Mouse (Mus musculus) naive thymus-derived CD4-positive, alpha-beta T cell, adult 2 months (primary cell): ENCODE measurements at regions not wholly inside any gene's neighbourhood (a gene's known extent, or its start where the extent isn't known, plus 50 kb on each side); places are given as distances from the start of the nearest gene placed in this dataset.

Experiments
- DNase-seq: peaks from one replicate; pipeline ENCODE4 v3.0.0-alpha.2; 2011; ENCODE audit warnings: low read depth

DNA sequence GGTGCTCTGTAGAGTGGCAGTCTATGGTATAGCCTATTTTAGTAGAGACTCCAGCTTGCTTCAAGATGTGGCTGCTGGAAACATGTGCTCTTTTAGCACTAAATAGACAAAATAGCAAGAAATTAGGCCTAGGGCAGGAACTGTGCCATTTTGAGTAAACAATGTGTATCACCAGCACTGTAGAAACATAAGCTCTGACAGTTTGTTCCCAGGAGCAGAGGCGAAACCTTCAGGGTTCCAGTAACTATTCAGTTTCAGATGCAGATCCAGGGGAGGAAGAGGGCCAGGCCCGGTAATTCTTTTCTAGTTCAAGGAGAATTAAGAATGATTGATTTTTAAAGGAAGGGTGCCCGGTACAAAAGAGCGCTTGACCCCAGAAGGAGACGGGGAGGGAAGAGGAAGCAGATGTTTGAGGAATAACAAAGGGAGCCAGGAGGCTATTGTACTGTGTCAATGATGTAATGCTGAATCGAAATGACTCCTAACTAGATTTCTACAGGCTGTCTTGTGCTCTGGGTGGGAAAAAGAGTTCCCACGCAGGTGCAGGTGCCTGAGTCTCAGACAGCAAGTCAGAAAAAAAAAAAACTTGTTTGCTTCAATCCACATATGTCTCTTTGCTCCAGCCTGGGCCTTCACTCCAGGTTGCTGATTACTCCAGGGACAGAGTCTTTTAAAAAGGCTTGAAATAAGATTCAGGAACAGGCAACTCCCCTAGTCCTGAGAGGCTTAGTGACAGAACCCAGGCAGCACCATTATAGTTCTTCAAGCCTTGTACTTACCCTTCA lies 57.4 kb upstream of the Tex13c2 start:
- DNase-seq = no peak
